Mouse (Mus musculus) lung, embryonic 15.5 days (tissue): ENCODE results near the gene Agbl5. TPM values are rescaled to one million over a fixed set of nuclear protein-coding genes. Genes with fewer than 3 reads are reported as not detected.
A peak's percentile ranks its signal among the peaks of the same experiment; 100 is the strongest.

Source experiments
- ATAC-seq: fragments of 200-750 bp; cut with Nextera tagmentation; 2 replicates; pipeline ENCODE4 v1.8.0; 2017; ENCODE audit warnings: moderate number of reproducible peaks, borderline replicate concordance; ENCODE audit not compliant: low FRiP score, low TSS enrichment; ENCODE audit errors: extremely low read depth
- H3K27ac ChIP-seq: fragments of 300-500 bp; sonication (generic); 2 replicates; pipeline ENCODE4 v1.5.1; 2015; ENCODE audit warnings: moderate library complexity, mild to moderate bottlenecking, inconsistent platforms
- H3K27me3 ChIP-seq: fragments of 300-500 bp; sonication (generic); 2 replicates; pipeline ENCODE4 v1.6.1; 2015; ENCODE audit warnings: inconsistent platforms
- H3K36me3 ChIP-seq: fragments of 300-500 bp; sonication (generic); 2 replicates; pipeline ENCODE4 v1.6.1; 2015; ENCODE audit warnings: inconsistent platforms
- H3K4me1 ChIP-seq: fragments of 300-500 bp; sonication (generic); 2 replicates; pipeline ENCODE4 v1.6.1; 2015; ENCODE audit warnings: inconsistent platforms
- H3K4me2 ChIP-seq: fragments of 300-500 bp; sonication (generic); 2 replicates; pipeline ENCODE4 v1.6.1; 2015; ENCODE audit warnings: inconsistent platforms, mild to moderate bottlenecking, moderate library complexity
- H3K4me3 ChIP-seq: fragments of 300-500 bp; sonication (generic); 2 replicates; pipeline ENCODE4 v1.5.1; 2015; ENCODE audit warnings: mild to moderate bottlenecking, inconsistent platforms
- H3K9ac ChIP-seq: fragments of 300-500 bp; sonication (generic); 2 replicates; pipeline ENCODE4 v1.6.1; 2015; ENCODE audit warnings: inconsistent platforms
- H3K9me3 ChIP-seq: fragments of 300-500 bp; sonication (generic); 2 replicates; pipeline ENCODE4 v1.6.1; 2016; ENCODE audit warnings: inconsistent platforms
- WGBS: fragments of 180-500 bp; shearing (Covaris S2); methylation state at CpG from one replicate; pipeline ENCODE4 v1.1.7; 2015; 5-methylcytosine and 5-hydroxymethylcytosine counted together
- polyA plus RNA-seq: library from polyadenylated mRNA; unstranded; fragments of >200 nt; fragmentation: Nextera tagmentation; extraction: Ambion mirVana; gene quantifications from 2 replicates; pipeline ENCODE4 v1.2.1, GENCODE M21; 2015

The Agbl5 gene
- polyA plus RNA-seq, 1 experiment from 2014 or later, result 21.0 TPM

- H3K27me3 ChIP-seq, result peaks cover 18% of the 10 kb centered on the region
- 5% methylated on average over 44 of the region's 44 CpGs for WGBS
- no peak for ATAC-seq
- peaks cover 16% of the 10 kb centered on the region for H3K4me1 ChIP-seq
- peak within 1 kb of the TSS; percentile 29 for H3K9ac ChIP-seq
- peak within 1 kb of the TSS; percentile 39 for H3K4me3 ChIP-seq
- H3K9me3 ChIP-seq, result no peaks in the 10 kb centered on the region
- H3K4me2 ChIP-seq, result peak within 1 kb of the TSS; percentile 76
- H3K36me3 ChIP-seq, result no peaks in the 10 kb centered on the region
- H3K27ac ChIP-seq, result no peak within 1 kb of the TSS
These were observed 56.7 kb downstream of the Agbl5 start, which contains the start of gene Cgref1 for GRCm38 (mm10) chr5:30944956-30945781. Cgref1 (minus strand) TSS chr5:30945591.

GRCm38 (mm10) chr5:30948620-30949019 lies 60.1 kb downstream of the Agbl5 start:
- no peaks in the 10 kb centered on the region for H3K9me3 ChIP-seq
- no peak overlapping the region for H3K9ac ChIP-seq
- H3K4me1 ChIP-seq, result peaks cover 21% of the 10 kb centered on the region
- peaks cover 18% of the 10 kb centered on the region for H3K27me3 ChIP-seq
- no peak overlapping the region for H3K4me3 ChIP-seq
- WGBS, result 79% methylated on average over 5 of the region's 5 CpGs
- H3K27ac ChIP-seq, result no peak overlapping the region
- H3K4me2 ChIP-seq, result no peak overlapping the region
- peaks cover 13% of the 10 kb centered on the region; the same call in 1 of the 2 replicates for H3K36me3 ChIP-seq
- ATAC-seq, result no peak

DNA sequence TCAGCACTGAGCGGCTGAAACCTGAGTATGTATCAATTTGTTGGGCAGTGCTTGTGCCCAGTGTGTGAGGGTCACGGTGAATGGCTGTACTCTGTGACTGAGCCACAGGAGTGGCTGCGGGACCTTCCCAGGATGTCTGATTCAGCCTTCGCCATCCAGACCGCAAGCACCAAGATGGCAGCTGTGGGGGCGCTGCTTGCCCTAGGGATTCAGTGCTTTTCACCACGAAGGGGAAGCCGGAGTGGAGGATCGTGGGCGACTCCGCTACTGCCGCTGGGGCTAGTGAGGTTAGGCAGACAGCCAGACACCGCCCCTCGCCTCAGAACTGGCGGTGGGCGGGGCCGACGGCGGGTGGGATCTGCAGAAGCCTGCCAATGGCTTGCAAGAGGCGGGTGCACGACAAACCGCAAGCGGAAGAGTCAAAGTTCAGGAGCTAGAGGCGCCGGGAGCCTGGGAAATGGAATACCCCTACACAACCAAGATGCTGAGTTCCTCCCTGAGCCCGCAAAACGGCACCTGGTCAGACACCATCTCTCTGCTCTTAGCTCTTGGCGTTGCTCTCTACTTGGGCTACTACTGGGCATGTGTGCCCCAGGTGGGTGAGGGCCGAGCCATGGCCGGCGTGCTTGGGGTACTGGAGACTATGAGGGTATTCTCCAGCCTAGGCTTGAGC lies 61.3 kb downstream of the Agbl5 start:
- peak; percentile 92 for ATAC-seq
- WGBS, result under 1% methylated on average over 31 of the region's 31 CpGs
- peaks cover 11% of the 10 kb centered on the region for H3K27me3 ChIP-seq
- no peaks in the 10 kb centered on the region for H3K9me3 ChIP-seq
- H3K27ac ChIP-seq, result peak overlapping the region; percentile 54
- peaks cover 24% of the 10 kb centered on the region for H3K36me3 ChIP-seq
- H3K9ac ChIP-seq, result peak overlapping the region; percentile 55
- H3K4me2 ChIP-seq, result peak overlapping the region; percentile 80
- peaks cover 21% of the 10 kb centered on the region for H3K4me1 ChIP-seq
- H3K4me3 ChIP-seq, result peak overlapping the region; percentile 52

GRCm38 (mm10) chr5:30950451-30950850 lies 62.0 kb downstream of the Agbl5 start:
- peaks cover 4% of the 10 kb centered on the region; the same call in 1 of the 2 replicates for H3K27me3 ChIP-seq
- peak overlapping the region; percentile 43 for H3K9ac ChIP-seq
- peak overlapping the region; percentile 52 for H3K4me3 ChIP-seq
- H3K4me2 ChIP-seq, result peak overlapping the region; percentile 80
- H3K36me3 ChIP-seq, result peaks cover 31% of the 10 kb centered on the region
- no peaks in the 10 kb centered on the region for H3K9me3 ChIP-seq
- H3K27ac ChIP-seq, result peak overlapping the region; percentile 54
- WGBS, result 61% methylated on average over 4 of the region's 4 CpGs
- peaks cover 16% of the 10 kb centered on the region for H3K4me1 ChIP-seq
- no peak for ATAC-seq

- WGBS, result 78% methylated on average over 2 of the region's 2 CpGs
- H3K4me3 ChIP-seq, result peak overlapping the region; percentile 52; the same call in 1 of the 2 replicates
- ATAC-seq, result no peak
- H3K9me3 ChIP-seq, result no peaks in the 10 kb centered on the region
- H3K4me2 ChIP-seq, result 0 out of 2 replicates have a peak overlapping the region, but pooled peaks have one; percentile 80
- H3K4me1 ChIP-seq, result peaks cover 16% of the 10 kb centered on the region
- H3K27me3 ChIP-seq, result no peaks in the 10 kb centered on the region; the same call in 1 of the 2 replicates
- no peak overlapping the region for H3K9ac ChIP-seq
- H3K27ac ChIP-seq, result no peak overlapping the region
- H3K36me3 ChIP-seq, result peaks cover 36% of the 10 kb centered on the region
These were observed 62.4 kb downstream of the Agbl5 start for GRCm38 (mm10) chr5:30950922-30951321.

DNA sequence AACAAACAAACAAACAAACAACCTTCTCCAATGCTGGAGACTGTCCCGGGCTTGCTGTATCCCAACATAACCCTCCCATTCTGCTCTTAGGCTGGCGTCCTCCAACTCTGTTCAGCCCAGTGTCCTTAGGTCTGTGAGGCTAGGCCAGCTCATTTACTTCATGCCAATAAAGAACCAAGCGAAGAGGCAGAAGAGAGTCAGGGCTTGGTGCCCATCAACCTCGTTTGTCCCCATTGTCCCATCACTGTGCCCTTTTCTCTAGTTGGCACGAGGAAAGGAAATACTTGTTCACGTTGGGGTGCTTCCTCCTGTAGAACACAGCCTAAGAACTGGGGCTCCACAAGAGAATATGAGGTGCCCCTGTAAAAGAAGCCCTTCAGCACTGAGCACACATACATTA lies 63.2 kb downstream of the Agbl5 start:
- no peak overlapping the region for H3K4me2 ChIP-seq
- ATAC-seq, result no peak
- H3K9me3 ChIP-seq, result no peaks in the 10 kb centered on the region
- 74% methylated on average over 6 of the region's 6 CpGs for WGBS
- H3K9ac ChIP-seq, result no peak overlapping the region
- peaks cover 38% of the 10 kb centered on the region for H3K36me3 ChIP-seq
- no peak overlapping the region for H3K4me3 ChIP-seq
- no peaks in the 10 kb centered on the region for H3K27me3 ChIP-seq
- H3K4me1 ChIP-seq, result peaks cover 16% of the 10 kb centered on the region
- no peak overlapping the region for H3K27ac ChIP-seq

DNA sequence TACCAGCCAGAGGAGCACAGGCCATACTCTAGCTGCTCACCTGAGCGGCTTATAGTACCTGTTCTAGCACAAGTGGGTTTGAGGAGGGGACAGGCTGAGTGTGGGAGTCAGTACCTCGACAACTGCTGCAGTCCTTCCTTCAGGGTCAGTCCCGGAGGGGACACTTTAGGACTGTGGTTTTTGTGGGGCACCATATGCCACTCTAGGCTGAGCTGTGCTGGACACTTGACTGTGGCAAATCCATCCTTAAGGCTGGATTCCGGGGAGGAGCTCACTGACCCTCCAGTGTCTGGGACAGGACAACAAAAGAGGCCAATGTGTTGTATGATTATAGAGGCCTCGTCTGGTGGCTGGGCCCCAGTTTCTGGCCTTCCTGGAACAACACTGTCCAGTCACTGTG lies 64.1 kb downstream of the Agbl5 start:
- Histone ChIP-seq H3K27me3 (no peaks in the 10 kb centered on the region), H3K9me3 (no peaks in the 10 kb centered on the region), H3K4me1 (peaks cover 16% of the 10 kb centered on the region), H3K36me3 (peaks cover 42% of the 10 kb centered on the region), H3K4me2 (no peak overlapping the region), H3K4me3 (no peak overlapping the region), H3K9ac (no peak overlapping the region), H3K27ac (no peak overlapping the region)
- 82% methylated on average over 5 of the region's 5 CpGs for WGBS
- no peak for ATAC-seq

DNA sequence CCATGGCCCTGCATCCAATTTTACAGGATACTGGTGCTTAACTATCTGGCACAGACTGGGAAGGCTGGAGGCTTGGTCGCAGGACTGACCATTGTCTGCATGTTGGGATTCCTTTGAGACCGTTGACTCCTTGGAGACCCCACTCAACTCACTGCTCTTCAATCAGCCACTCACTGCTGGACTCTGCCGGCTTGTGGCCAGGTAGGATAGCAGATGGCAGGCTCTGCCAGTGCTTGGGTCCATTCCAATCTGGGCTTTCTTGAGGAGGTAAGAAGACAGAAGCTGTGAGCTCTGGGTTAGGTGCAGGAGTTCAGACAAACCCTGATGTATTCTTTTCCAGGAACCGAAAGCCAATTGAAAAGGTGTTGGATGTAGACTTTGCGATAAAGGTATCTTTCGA lies 65.6 kb downstream of the Agbl5 start:
- peaks cover 54% of the 10 kb centered on the region for H3K36me3 ChIP-seq

DNA sequence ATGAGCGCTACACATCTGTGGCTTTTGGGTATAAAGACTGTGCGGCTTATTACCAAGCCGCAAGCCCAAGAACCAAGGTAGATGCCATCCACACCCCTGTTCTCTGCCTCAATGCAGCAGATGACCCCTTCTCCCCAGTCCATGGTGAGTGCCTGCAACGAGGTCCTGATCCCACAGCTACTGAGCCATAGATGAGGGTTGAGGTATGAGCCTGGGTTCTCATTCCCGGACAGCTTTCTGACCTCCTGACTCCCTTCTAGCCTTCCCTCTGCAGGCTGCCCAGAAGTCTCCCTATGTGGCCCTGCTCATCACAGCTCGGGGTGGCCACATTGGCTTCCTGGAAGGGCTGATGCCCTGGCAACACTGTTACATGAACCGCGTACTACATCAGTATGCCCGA lies 66.1 kb downstream of the Agbl5 start:
- no peak overlapping the region for H3K9ac ChIP-seq
- H3K4me1 ChIP-seq, result peaks cover 27% of the 10 kb centered on the region
- H3K27ac ChIP-seq, result no peak overlapping the region
- no peak overlapping the region for H3K4me3 ChIP-seq
- no peak overlapping the region for H3K4me2 ChIP-seq
- H3K9me3 ChIP-seq, result no peaks in the 10 kb centered on the region
- no peak for ATAC-seq
- H3K27me3 ChIP-seq, result no peaks in the 10 kb centered on the region
- 93% methylated on average over 9 of the region's 9 CpGs for WGBS
- peaks cover 54% of the 10 kb centered on the region for H3K36me3 ChIP-seq

More for the DNA sequence above, 65.6 kb downstream of the Agbl5 start:
- no peak overlapping the region for H3K4me3 ChIP-seq
- no peak overlapping the region for H3K9ac ChIP-seq
- no peak for ATAC-seq
- no peaks in the 10 kb centered on the region for H3K9me3 ChIP-seq
- peaks cover 27% of the 10 kb centered on the region for H3K4me1 ChIP-seq
- H3K27ac ChIP-seq, result no peak overlapping the region
- WGBS, result 95% methylated on average over 6 of the region's 6 CpGs
- no peak overlapping the region for H3K4me2 ChIP-seq
- H3K27me3 ChIP-seq, result no peaks in the 10 kb centered on the region

- peaks cover 54% of the 10 kb centered on the region for H3K36me3 ChIP-seq
These were observed 67.3 kb downstream of the Agbl5 start for GRCm38 (mm10) chr5:30955751-30956150.

More at GRCm38 (mm10) chr5:30955751-30956150, 67.3 kb downstream of the Agbl5 start:
- Histone ChIP-seq H3K4me2 (no peak overlapping the region), H3K4me1 (peaks cover 24% of the 10 kb centered on the region), H3K27me3 (no peaks in the 10 kb centered on the region), H3K4me3 (no peak overlapping the region), H3K9ac (no peak overlapping the region), H3K27ac (no peak overlapping the region), H3K9me3 (no peaks in the 10 kb centered on the region)
- ATAC-seq, result no peak
- WGBS, result 90% methylated on average over 6 of the region's 6 CpGs
